Mouse (Mus musculus) lung, postnatal 4 days (tissue): Measurements from ENCODE around the gene Fbxl18.
A peak's percentile ranks its signal among the peaks of the same experiment; 100 is the strongest.
"Not testable (repeated sequence)": the region's sequence is repeated elsewhere in the genome, so short reads cannot be mapped to it uniquely, and the experiment has no call there.

Experiments used
- DNase-seq, 2 experiments: peaks; one replicate each; pipeline ENCODE4 v3.0.0; 2021

Gene Fbxl18

DNA sequence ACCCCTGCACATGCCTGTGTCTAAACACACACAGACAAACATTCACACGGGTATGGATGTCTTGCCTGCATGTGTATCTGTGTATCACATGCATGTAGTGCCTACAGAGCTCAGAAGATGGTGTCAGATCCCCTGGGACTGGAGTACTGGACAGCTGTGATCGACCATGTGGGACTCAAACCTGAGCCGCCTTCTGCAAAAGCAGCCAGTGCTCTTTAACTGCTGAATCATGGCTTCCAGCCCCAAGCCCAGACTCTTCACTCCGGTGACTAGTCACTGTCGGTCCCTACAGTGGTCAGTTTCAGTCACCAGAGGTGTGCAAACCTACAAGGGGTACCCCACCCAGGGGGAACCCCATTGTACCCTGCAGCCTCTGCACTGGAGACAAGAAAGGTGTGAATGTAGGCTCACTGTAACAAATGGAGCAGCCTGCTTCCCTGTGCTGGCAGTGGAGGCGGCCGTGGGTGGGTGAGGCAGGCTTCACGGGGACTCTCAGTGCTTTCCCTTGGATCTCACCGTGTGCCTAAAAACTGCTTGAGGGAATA, 3.9 kb upstream of the Fbxl18 start:
- peak in 1 of 2 experiments; percentile 50 for DNase-seq

DNA sequence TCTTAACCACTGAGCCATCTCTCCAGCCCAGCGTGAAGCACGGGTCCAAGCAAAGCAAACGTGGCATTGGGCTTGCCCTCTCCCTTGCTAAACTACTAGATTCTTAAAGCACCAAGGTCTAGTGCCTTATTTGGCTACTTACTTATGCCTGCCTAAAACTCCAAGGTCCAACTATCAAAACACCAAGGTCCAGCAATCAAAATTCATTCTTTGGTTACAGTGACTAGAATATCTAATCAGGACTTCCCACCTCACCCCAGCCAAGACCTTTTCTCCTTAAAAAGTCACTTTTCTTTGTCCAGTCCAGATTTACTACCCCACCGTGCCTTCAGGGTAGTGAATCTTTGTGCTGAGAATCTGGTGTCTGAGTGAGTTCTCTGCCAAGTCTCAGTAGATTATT, 3.1 kb upstream of the Fbxl18 start:
- no peak for DNase-seq

DNA sequence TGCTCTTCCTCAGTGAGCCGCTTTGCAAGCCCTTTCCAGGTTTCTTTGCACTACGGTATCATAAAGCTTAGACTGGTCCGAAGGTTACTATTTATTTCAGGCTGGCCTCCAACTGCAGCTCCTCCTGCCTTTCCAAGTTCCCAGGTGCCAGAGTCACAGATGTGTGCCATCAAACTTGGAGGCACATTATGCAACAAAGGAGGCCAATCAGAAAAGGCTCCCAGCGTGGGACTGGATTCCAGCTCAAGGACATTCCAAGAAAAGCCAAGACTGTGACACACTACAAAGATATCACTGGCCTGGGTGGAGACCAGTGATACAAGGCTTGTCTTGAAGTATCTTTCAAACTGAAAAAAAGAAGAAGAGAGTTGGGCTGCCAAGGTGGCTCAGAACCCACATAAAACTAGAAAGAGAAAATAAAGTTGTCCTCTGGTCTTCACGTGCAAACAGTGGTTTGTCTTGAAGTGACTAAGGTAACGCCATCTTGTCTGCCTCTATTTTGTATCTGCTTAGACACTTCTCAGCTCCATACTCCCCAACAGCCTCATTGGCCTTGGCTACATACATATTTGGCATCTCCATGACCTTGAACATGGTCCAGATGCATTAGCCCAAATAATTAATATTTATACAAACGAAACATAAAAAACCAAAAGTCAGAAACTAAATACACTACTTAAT, 2.5 kb upstream of the Fbxl18 start:
- DNase-seq = no peak

DNA sequence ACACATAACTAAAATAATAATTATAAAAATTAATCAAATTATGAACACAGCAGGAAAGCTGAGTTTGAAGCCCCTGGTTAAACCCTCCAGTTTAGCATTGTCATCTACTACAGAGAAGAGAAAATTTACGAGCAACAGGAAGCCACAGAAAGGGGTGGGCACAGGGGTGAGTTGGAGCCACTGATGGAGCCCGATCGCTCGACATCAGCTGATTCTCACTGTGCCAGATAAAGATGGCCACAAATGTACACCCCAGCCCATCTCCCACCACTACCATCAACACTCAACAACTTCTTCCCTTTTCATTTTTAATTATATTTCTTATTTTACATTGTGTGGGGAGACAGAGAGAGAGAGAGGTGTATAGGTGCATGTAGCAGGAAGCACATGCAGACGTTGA, 1.5 kb upstream of the Fbxl18 start:
- DNase-seq = no peak

DNA sequence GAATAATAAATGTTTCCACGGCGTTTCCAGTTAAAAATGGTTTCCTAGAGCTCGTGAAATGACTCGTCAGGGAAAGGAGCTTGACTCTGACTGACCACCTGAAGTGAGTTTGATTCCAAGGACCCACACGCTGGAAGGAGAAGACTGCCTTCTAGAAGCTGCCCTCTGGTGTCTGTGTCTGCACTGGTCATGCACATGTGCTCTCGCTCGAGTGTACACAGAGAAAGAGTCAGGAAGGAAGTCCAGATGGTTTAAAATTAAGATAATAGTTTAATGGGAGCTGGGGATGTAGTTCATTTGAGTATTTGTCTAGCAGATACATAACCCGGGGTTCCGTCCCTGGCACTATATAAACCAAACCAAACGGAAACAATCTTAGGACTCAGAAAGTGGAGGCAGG, 971 bp upstream of the Fbxl18 start:
- DNase-seq = no peak

DNA sequence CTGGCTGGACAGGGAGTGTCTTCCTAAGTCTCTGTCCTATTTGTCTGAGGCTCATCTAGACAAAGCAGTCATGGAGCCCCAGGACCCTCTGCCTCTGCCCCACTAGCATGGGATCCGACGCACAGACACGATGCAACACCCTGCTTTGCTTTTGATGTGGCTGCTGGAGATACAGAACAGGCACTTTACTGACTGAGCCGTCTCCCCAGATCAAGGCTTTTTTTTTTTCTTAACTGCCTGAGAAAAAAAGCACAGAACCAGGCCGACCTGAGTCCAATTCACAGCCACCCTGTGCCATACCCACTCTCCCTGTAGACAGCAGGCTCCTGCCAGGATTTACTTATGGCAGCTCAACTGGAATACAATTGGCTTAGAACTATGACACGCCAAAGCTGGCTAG, 3.8 kb downstream of the Fbxl18 start:
- no peak for DNase-seq

DNA sequence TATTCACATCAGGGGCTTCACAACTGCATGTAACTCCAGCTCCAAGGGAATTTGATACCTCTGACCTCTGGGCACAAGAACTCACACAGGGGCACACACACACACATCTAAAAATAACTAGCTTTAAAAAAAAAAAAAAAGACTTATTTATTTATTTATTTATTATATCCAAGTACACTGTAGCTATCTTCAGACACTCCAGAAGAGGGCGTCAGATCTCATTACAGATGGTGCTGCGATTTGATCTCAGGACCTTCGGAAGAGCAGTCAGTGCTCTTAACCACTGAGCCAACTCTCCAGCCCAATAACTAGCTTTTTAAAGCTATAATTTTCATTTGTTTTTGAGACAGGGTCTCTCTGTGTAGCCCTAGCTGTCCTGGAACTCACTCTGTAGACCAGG, 7.7 kb downstream of the Fbxl18 start:
- not testable (repeated sequence) for DNase-seq

DNA sequence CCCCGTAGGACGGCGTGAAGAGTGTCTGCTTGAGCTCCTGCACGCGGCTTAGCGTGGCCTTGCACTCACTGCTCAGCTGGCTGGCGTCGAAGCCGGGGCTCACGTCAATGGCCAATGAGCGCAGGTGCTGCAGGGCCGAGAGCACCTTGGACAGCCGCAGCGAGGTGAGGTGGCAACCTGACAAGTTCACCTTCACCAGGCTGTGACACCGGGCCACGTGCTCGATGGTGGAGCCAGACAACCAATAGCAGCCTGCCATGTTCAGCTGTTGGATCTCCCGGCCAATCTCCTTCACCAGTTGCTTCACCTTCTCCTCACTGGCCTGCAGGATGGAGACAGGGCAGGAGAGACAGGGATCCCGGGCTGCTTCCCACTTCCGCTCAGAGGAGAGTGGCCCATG, 8.5 kb downstream of the Fbxl18 start:
- DNase-seq = no peak

DNA sequence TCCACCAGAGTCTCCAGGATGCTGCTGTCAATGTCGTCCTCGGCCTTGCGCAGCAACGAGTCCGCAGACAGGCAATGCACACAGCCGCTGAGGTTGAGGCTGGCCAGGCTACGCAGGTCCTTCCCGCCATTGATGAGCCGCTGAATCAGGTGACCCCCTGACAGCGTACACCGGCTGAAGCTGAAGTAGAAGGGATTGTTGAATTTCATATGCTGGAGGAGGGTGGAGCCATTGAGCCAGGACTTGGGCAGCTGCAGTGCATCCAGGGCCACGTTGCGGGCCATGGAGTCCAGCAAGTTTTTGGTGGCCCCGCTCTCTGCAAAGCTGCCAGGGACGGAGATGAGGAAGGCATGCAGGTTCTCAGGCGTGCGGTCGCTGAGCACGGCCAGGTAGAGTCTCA, 9.0 kb downstream of the Fbxl18 start:
- no peak for DNase-seq

DNA sequence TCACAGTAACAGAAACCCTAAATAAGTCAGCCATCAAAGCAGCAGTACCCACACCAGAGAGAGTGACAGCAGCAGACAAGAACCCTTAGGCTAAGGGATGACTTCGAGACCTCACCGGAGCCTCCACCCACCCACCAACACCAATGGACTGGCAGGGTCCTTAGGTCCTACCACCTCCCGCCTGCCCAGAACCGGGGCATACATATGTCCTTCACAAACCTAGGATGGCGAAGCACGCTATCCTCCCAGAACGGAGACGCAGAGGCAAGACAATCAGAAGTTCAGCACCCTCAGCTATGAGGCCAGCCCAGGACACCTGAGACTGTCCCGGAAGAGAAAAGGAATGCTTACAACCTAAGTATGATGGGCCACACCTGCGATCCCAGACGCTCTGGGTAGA, 12.8 kb downstream of the Fbxl18 start:
- DNase-seq = no peak

DNA sequence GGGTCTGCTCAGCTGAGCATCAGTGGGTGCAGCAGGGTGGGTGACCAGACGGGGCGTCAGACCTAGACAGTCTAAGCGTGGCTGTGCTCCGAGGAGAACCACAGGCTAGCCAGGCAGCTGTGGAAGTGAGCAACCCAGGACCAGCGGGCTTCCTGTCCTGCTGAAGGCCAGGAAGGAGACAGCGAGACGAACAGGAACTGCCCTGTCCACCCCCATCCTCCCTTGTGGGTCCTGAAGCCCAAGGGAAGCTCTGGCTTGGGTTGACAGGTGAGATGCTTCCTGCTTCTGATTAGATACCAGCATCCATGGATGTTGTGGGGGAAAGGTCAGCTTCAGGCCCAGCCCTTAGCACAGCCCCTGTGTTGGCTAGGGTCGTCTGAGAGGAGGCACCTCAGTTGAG, 13.3 kb downstream of the Fbxl18 start:
- no peak for DNase-seq

DNA sequence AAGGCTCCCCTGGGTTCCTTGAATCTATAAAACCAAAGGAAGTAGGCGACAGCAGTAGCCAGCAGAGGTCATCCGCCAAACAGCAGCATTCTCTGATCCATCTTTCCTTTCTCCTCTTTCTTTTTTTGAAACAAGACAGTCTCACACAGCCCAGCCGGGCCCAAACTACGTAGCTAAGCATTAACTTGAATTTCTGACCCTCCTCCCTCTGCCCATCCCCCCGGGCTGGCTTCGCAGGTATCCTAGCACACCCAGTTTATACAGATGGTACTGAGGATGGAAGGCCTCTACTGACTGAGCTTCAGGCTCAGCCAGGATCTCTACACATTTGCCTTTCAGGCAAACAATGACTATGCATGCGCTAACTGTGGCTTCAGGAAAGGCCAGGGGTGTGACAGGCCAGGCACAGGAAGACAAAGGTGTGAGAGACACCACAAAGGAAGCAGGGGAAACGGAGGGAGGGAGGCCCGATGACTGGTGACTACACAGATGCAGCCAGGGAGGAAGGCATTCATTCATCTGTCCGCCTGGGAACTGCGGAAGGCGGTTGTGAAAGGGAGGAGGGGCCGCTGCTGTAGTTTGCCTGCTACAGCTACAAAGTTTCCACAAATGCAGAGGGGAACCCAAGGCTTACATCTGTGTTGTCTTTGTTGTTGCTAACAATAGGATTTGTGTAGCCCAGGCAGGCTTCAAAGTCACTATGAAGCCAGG, 14.3 kb downstream of the Fbxl18 start:
- DNase-seq = peak; percentile 67 to 78

DNA sequence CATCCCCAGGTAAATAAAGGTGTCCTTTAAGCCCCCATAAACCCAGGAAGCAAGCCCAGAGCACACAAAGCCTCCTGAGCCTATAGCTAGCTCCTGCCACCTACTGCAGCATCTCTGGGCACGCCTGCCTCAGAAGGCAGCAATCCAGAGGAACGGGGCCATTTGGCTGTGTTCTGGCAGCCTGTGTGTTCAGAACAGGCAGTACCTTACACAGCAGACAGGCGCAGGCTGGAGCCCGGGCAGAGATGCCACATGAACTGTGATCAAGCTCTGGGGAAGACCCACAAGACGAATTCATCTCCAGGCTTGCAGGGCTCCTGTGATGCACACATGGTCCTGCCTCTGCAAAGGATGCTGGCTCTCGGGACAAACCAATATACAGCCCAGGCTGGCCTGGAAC, 15.0 kb downstream of the Fbxl18 start:
- DNase-seq = no peak

DNA sequence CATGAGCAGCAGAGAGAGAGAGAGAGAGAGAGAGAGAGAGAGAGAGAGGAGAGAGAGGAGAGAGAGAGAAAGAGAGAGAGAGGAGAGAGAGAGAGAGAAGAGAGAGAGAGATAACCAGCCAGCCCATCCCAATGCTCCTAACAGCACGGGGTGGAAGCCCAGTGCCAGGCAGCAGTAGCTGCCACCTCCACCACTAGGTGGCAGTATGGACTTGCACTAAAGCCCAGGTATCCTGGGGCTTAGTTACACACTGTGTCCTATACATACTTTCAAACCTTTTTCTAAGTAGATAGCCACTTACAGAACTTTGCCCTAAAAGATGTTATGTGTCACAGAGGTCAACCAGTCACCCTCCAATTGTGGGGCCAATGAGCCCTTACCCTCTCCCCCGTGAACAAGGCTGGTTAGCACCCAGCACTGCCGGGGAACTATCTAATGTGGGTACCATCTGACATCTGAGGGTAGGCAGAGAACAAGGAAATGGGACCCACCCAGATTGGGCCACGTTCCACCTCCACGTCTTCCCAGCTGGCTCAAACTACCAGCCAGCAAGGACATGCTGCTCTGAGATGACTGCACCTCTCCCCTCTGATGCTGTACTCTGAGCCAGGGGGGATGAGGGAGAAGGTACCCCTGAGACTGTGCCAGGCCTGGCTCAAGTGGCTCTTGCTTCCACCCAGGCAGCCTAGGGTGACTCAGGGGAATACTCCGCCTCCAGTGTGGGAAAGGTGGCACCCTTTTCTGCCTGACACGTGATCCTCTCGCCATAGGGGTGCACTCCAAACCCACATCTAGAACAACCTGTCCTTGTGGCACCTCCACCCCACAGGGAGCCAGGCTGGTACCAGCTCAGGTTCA, 15.7 kb downstream of the Fbxl18 start:
- peak; percentile 77 to 85 for DNase-seq

DNA sequence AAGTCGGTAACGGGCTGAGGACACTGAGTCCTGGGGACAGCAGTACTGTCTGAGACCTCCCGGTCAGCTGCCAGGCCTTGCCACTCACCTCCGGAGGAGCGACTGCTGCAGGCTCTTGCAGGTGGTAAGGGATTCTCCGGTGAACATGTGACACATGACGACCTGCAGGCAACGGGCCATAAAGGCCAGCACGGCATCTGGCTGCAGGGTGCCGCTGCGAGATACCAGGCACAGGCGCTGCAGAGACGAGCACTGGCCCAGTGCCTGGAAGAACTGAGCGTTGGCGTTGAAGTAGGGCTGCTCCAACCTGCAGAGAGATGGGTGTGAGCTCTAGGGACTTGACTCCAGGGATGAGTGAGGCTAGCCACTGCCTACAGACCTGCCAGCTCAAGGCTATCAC, 16.7 kb downstream of the Fbxl18 start:
- DNase-seq = no peak

DNA sequence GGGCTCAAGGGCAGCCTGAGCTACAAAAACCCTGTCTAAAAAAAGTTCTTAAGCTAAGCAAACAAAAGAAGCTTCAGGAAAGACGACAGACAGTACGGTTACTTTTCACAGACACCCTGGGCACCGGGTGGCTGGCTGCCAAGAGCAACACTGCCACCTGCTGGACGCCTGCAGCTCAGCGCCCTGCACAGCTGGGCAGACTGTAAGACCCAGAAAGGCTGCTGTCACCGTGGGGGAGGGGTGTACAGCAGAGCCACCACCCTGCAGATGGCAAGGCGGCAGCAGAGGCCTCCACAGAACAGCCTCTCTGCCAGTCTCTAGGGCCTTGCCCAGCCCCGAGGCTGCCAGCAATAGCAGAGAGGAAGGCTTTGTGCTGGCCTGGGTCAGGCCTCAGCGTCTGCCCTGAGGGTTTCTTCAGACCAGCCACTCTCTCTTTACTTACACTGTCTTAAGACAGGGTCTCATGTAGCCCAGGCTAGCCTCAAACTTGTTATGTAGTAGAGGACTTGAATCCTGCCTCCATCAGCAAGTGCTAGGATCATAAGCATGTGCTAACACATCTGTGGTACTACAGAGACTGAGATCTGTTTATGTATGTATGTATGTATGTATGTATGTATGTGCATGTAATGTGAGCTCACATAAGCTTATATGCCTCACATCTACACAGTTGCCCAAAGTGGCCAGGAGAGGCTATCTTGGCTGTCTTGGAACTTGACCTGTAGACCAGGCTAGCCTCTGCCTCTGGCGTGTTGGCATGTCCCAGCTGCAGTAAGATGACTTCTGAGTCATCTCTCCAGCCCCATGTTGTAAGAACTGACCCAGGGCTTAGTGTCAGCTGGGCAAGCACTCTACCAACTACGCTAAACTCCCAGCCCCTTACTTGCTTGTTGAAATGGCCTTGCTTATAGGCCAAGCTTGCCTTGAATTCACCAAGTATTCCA, 17.6 kb downstream of the Fbxl18 start:
- DNase-seq = peak; percentile 90 to 91

DNA sequence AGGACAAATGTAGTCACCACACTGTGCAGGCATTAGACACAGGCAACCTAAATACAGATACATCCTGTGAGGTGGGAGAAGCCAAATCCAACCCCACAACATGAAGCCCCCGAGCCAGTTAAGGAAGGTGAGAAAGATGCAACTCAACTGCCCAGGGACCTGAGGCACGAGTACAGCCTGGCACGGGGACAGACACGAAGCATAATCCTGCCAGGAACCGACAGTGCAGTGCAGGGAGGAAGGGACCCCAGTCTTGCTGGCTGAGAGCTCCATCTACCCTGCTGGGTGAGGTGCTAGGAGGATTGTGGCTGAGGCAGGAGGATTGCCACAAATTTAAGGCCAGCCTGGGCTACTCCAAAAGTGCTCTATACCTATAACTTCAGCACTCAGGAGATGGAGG, 18.3 kb downstream of the Fbxl18 start:
- no peak for DNase-seq

DNA sequence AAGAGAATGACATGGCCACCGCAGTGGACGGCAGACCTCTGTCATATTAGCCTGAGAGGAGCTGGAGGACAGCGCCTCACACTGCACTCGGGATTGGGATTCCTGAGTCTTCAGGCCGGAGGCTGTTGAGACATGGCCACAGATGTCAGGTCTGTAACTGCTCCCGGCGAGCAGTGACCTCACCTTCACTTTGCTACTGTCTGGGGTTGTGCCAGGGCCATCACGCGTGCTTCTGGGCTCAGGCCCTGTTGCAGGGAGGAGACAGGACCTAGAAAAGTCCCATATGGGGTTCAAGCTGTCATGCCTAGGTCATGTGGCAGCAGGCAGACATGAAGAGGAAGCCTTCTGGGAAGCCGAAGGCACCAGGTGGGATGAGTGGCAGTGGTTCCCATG, 19.7 kb downstream of the Fbxl18 start:
- no peak for DNase-seq

DNA sequence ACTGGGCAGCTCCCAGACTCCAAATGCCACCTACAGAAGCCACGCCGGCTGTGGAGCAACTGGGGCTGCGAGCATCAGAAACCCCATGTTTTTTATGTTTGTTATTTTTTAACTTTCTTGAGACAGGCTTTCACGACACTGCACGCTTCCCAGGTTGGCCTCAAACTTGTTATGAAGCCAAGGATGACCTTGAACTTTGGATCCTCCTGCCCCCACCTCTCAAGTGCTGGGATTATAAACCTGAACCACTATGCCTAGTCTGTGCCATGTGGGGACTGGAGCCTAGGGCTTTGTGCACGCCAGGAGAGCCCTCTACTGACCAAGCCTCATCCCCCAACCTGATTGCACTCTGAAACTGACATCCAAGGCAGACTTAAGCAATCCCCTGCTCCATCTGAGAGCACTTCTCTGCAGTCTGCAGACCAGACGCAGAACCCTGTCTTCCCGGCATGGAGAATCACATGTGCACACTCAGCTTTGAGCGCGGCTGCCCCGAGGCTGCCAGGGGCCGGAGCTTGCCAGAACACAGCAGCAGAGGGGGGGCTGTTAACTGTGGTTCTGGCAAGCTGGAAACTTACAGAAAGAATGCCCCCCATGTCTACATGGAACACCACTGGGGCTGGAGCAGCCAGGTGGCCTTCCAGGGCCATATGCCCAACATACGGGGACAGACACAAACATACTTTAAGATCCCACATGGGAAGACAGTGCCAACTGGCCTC, 20.3 kb downstream of the Fbxl18 start:
- no peak for DNase-seq

DNA sequence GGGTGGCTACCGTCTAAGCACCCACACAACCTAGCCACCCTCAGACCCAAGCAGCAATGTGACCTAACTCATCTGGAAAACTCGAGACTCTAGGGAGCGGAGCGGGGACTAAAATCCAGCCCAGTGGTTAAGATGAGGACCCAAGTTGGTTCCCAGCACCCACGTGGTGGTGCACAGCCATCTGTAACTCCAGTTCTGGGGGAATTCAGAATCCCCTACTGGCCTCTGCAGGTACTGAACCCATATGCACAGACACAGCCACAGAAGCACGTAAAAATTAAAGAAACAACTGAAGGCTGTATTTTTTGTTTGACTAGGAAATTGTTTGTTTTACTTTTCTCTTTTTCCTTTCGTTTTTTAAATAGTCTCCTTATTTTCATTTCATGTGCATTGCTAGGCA, 21.5 kb downstream of the Fbxl18 start:
- no peak for DNase-seq

DNA sequence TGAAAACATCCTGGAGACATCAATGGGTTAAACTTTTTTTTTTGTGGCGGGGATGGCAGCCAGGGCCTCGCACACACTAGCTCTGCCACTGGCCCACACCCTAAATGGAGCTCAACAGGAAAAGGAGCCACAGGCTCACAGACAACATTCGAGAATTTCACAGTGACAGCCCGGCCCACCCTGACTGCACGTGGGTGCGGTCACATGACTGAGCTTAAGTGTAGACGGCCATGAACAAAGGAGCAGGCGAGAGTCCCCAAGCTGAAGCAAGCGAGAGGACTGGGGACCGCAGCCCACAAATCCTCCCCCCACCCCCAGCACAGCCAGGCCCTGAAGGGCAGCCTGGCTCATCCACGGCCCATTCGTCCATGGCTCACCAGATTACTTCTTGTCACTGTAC, 23.5 kb downstream of the Fbxl18 start:
- no peak for DNase-seq

DNA sequence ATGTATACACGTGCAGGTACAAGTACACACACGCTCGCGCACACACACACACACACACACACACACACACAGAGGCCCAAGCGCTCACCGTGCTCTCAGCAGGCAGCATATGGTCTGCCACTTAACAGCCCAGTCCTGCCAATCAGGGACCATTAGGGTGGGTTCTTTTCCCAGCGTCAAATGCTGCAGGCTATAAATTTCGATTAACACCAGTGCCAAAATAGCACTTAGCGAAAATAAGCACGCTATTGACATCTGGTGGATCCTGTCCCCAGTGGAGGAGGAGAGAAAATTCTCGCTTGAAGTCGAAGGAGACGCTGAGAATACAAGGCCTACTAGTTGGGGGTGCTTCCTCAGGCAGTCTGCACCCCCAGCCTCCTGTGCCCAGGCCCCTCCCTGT, 25.8 kb downstream of the Fbxl18 start:
- DNase-seq = no peak
